Mouse (Mus musculus): ENCODE data around the gene Crispld2. TPM values are rescaled to one million over a fixed set of nuclear protein-coding genes. Genes with fewer than 3 reads are reported as not detected.
A peak's percentile ranks its signal among the peaks of the same experiment; 100 is the strongest.

Crispld2 gene
- polyA plus RNA-seq, 1 experiment from 2014 or later = 8.5 TPM

- Histone ChIP-seq H3K27me3 (no peaks in the 10 kb centered on the region), H3K9ac (replicated peaks) (no peak overlapping the region), H3K36me3 (no peaks in the 10 kb centered on the region), H3K4me2 (no peak overlapping the region), H3K27ac (no peak overlapping the region), H3K4me3 (replicated peaks) (no peak overlapping the region), H3K9me3 (peaks cover 6% of the 10 kb centered on the region; the same call in 1 of the 2 replicates), H3K4me1 (replicated peaks) (0 out of 2 replicates have a peak, but pooled peaks cover under 1% of the 10 kb centered on the region)
- ATAC-seq (ENCODE audit: insufficient number of reproducible peaks, insufficient read depth, low FRiP score, low TSS enrichment, low read depth) = no peak
- 85% methylated on average over 4 of the region's 4 CpGs for WGBS
Measured at GRCm38 (mm10) chr8:119964859-119965258, 27.4 kb upstream of the Crispld2 start.

- H3K27me3 ChIP-seq = no peaks in the 10 kb centered on the region
- H3K4me1 ChIP-seq (replicated peaks) = peaks cover 5% of the 10 kb centered on the region
- no peaks in the 10 kb centered on the region for H3K36me3 ChIP-seq
- WGBS = 90% methylated on average over 9 of the region's 9 CpGs
- no peak overlapping the region for H3K4me2 ChIP-seq
- H3K27ac ChIP-seq = no peak overlapping the region
- H3K9ac ChIP-seq (replicated peaks) = no peak overlapping the region
- no peak for ATAC-seq (ENCODE audit: insufficient number of reproducible peaks, insufficient read depth, low FRiP score, low TSS enrichment, low read depth)
- no peak overlapping the region for H3K4me3 ChIP-seq (replicated peaks)
- H3K9me3 ChIP-seq = peaks cover 6% of the 10 kb centered on the region; the same call in 1 of the 2 replicates
Measured at GRCm38 (mm10) chr8:119967435-119967834, 24.8 kb upstream of the Crispld2 start.

GRCm38 (mm10) chr8:119970169-119970568, 22.1 kb upstream of the Crispld2 start:
- Histone ChIP-seq H3K27ac (no peak overlapping the region), H3K4me2 (no peak overlapping the region), H3K4me1 (replicated peaks) (peaks cover 15% of the 10 kb centered on the region), H3K27me3 (no peaks in the 10 kb centered on the region), H3K9me3 (peaks cover 6% of the 10 kb centered on the region; the same call in 1 of the 2 replicates), H3K36me3 (no peaks in the 10 kb centered on the region), H3K4me3 (replicated peaks) (no peak overlapping the region), H3K9ac (replicated peaks) (no peak overlapping the region)
- 69% methylated on average over 9 of the region's 9 CpGs for WGBS
- no peak for ATAC-seq (ENCODE audit: insufficient number of reproducible peaks, insufficient read depth, low FRiP score, low TSS enrichment, low read depth)

- Histone ChIP-seq H3K9ac (replicated peaks) (no peak overlapping the region), H3K27ac (no peak overlapping the region), H3K4me3 (replicated peaks) (no peak overlapping the region), H3K4me2 (no peak overlapping the region), H3K27me3 (no peaks in the 10 kb centered on the region), H3K36me3 (no peaks in the 10 kb centered on the region), H3K9me3 (peaks cover 3% of the 10 kb centered on the region; the same call in 1 of the 2 replicates), H3K4me1 (replicated peaks) (peaks cover 15% of the 10 kb centered on the region)
- ATAC-seq (ENCODE audit: insufficient number of reproducible peaks, insufficient read depth, low FRiP score, low TSS enrichment, low read depth) = no peak
- WGBS = 56% methylated on average over 12 of the region's 12 CpGs
Measured at GRCm38 (mm10) chr8:119972558-119972957, 19.7 kb upstream of the Crispld2 start.

- Histone ChIP-seq H3K4me3 (replicated peaks) (no peak overlapping the region), H3K4me1 (replicated peaks) (peaks cover 6% of the 10 kb centered on the region), H3K4me2 (no peak overlapping the region), H3K36me3 (no peaks in the 10 kb centered on the region), H3K9ac (replicated peaks) (no peak overlapping the region), H3K9me3 (no peaks in the 10 kb centered on the region), H3K27ac (no peak overlapping the region), H3K27me3 (no peaks in the 10 kb centered on the region)
- 68% methylated on average over 11 of the region's 11 CpGs for WGBS
- no peak for ATAC-seq (ENCODE audit: insufficient number of reproducible peaks, insufficient read depth, low FRiP score, low TSS enrichment, low read depth)
Measured at GRCm38 (mm10) chr8:119978770-119979381, 13.4 kb upstream of the Crispld2 start.

- no peak overlapping the region for H3K4me2 ChIP-seq
- WGBS = 83% methylated on average over 4 of the region's 4 CpGs
- no peak for ATAC-seq (ENCODE audit: insufficient number of reproducible peaks, insufficient read depth, low FRiP score, low TSS enrichment, low read depth)
Measured at GRCm38 (mm10) chr8:119981253-119981652, 11.0 kb upstream of the Crispld2 start.

GRCm38 (mm10) chr8:119984085-119984484, 8.2 kb upstream of the Crispld2 start:
- H3K4me2 ChIP-seq = no peak overlapping the region
- no peaks in the 10 kb centered on the region for H3K27me3 ChIP-seq
- no peak for ATAC-seq (ENCODE audit: insufficient number of reproducible peaks, insufficient read depth, low FRiP score, low TSS enrichment, low read depth)
- H3K4me1 ChIP-seq (replicated peaks) = no peaks in the 10 kb centered on the region; the same call in 1 of the 2 replicates
- H3K27ac ChIP-seq = no peak overlapping the region
- H3K9ac ChIP-seq (replicated peaks) = no peak overlapping the region
- H3K4me3 ChIP-seq (replicated peaks) = no peak overlapping the region
- no peaks in the 10 kb centered on the region for H3K36me3 ChIP-seq
- no peaks in the 10 kb centered on the region for H3K9me3 ChIP-seq

More at GRCm38 (mm10) chr8:119981253-119981652, 11.0 kb upstream of the Crispld2 start:
- Histone ChIP-seq H3K36me3 (no peaks in the 10 kb centered on the region), H3K27me3 (no peaks in the 10 kb centered on the region), H3K9ac (replicated peaks) (no peak overlapping the region), H3K4me3 (replicated peaks) (no peak overlapping the region), H3K9me3 (no peaks in the 10 kb centered on the region), H3K4me1 (replicated peaks) (no peaks in the 10 kb centered on the region; the same call in 1 of the 2 replicates), H3K27ac (no peak overlapping the region)

GRCm38 (mm10) chr8:119986174-119986573, 6.1 kb upstream of the Crispld2 start:
- Histone ChIP-seq H3K36me3 (no peaks in the 10 kb centered on the region), H3K27ac (no peak overlapping the region), H3K27me3 (peaks cover 5% of the 10 kb centered on the region), H3K4me2 (no peak overlapping the region), H3K4me1 (replicated peaks) (no peaks in the 10 kb centered on the region; the same call in 1 of the 2 replicates), H3K9me3 (no peaks in the 10 kb centered on the region), H3K4me3 (replicated peaks) (no peak overlapping the region), H3K9ac (replicated peaks) (no peak overlapping the region)
- 56% methylated on average over 5 of the region's 5 CpGs for WGBS
- no peak for ATAC-seq (ENCODE audit: insufficient number of reproducible peaks, insufficient read depth, low FRiP score, low TSS enrichment, low read depth)

- Histone ChIP-seq H3K4me2 (no peak overlapping the region), H3K36me3 (no peaks in the 10 kb centered on the region), H3K9me3 (no peaks in the 10 kb centered on the region), H3K4me3 (replicated peaks) (no peak overlapping the region), H3K4me1 (replicated peaks) (peaks cover 9% of the 10 kb centered on the region), H3K9ac (replicated peaks) (no peak overlapping the region), H3K27ac (no peak overlapping the region), H3K27me3 (peaks cover 20% of the 10 kb centered on the region)
- no peak for ATAC-seq (ENCODE audit: insufficient number of reproducible peaks, insufficient read depth, low FRiP score, low TSS enrichment, low read depth)
- WGBS = 77% methylated on average over 15 of the region's 15 CpGs
Measured at GRCm38 (mm10) chr8:119988087-119988486, 4.2 kb upstream of the Crispld2 start.

GRCm38 (mm10) chr8:119994114-119994513, 1.9 kb downstream of the Crispld2 start:
- Histone ChIP-seq H3K4me2 (peak overlapping the region; percentile 31), H3K4me1 (replicated peaks) (peaks cover 45% of the 10 kb centered on the region), H3K9me3 (no peaks in the 10 kb centered on the region), H3K36me3 (no peaks in the 10 kb centered on the region), H3K9ac (replicated peaks) (peak overlapping the region; percentile 45; the same call in 1 of the 2 replicates), H3K27me3 (peaks cover 32% of the 10 kb centered on the region), H3K4me3 (replicated peaks) (no peak overlapping the region), H3K27ac (no peak overlapping the region)
- WGBS = 47% methylated on average over 7 of the region's 7 CpGs
- no peak for ATAC-seq (ENCODE audit: insufficient number of reproducible peaks, insufficient read depth, low FRiP score, low TSS enrichment, low read depth)

GRCm38 (mm10) chr8:119994556-119994955, 2.3 kb downstream of the Crispld2 start:
- no peaks in the 10 kb centered on the region for H3K36me3 ChIP-seq
- no peak overlapping the region for H3K4me3 ChIP-seq (replicated peaks)
- no peak for ATAC-seq (ENCODE audit: insufficient number of reproducible peaks, insufficient read depth, low FRiP score, low TSS enrichment, low read depth)
- peak overlapping the region; percentile 45; the same call in 1 of the 2 replicates for H3K9ac ChIP-seq (replicated peaks)
- H3K4me2 ChIP-seq = peak overlapping the region; percentile 31
- H3K4me1 ChIP-seq (replicated peaks) = peaks cover 45% of the 10 kb centered on the region
- H3K27me3 ChIP-seq = peaks cover 32% of the 10 kb centered on the region
- H3K27ac ChIP-seq = no peak overlapping the region
- WGBS = 20% methylated on average over 6 of the region's 6 CpGs
- no peaks in the 10 kb centered on the region for H3K9me3 ChIP-seq

GRCm38 (mm10) chr8:119997266-119997665, 5.0 kb downstream of the Crispld2 start:
- H3K36me3 ChIP-seq = no peaks in the 10 kb centered on the region
- no peak overlapping the region for H3K4me2 ChIP-seq
- H3K4me3 ChIP-seq (replicated peaks) = no peak overlapping the region
- no peak overlapping the region for H3K9ac ChIP-seq (replicated peaks)
- no peak for ATAC-seq (ENCODE audit: insufficient number of reproducible peaks, insufficient read depth, low FRiP score, low TSS enrichment, low read depth)
- H3K27me3 ChIP-seq = peaks cover 16% of the 10 kb centered on the region
- no peaks in the 10 kb centered on the region for H3K9me3 ChIP-seq
- H3K27ac ChIP-seq = no peak overlapping the region
- WGBS = 81% methylated on average over 4 of the region's 4 CpGs
- peaks cover 61% of the 10 kb centered on the region for H3K4me1 ChIP-seq (replicated peaks)
